Mouse (Mus musculus): ENCODE data around the gene Zfp712. TPM values are rescaled to one million over a fixed set of nuclear protein-coding genes. Genes with fewer than 3 reads are reported as not detected.

The Zfp712 gene
- polyA plus RNA-seq (2015; fragmentation: Nextera tagmentation; extraction: Ambion mirVana) = 4.9 and 5.1 TPM in 2 replicates

DNA sequence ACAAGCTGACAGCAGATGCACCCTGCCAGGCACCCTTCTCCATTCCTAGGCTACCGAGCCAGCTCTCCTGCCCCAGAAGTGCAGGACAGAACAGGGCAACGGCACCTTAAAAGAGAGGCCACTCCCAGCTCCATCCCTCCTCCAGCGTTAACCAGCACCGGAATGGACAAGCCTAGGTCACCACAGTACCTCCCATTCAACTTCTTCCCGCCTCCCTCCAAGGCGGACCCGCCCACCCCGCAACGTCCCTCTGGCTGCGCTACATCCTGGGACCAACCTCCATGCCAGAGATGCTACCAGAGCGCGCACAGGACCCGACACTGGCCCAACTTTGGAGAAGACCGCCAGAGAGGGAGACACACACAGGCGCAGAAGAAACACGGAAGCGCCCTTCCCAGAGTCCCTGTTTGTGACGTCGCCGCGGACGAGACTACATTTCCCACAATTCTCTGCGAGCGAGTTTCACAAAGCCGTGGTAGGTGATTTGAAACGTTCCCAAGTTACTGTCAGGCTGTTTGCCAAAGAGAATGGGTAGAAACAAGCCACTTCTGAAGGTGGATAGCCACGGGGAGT, at the start of gene Zfp712:
TSS of gene Zfp712 (minus strand) at position 385 of the 573 bp plus-strand sequence.
- Histone ChIP-seq H3K9ac (ENCODE audit: low read length) (peak within 1 kb of the TSS; percentile 75), H3K4me2 (ENCODE audit: low read depth, low read length) (peak within 1 kb of the TSS; percentile 62), H3K36me3 (ENCODE audit: control insufficient read depth, insufficient read depth, low read length) (no peaks in the 10 kb centered on the region), H3K27ac (ENCODE audit: low read length) (peak within 1 kb of the TSS; percentile 92), H3K27me3 (ENCODE audit: control insufficient read depth, insufficient read depth, low read depth, low read length) (no peaks in the 10 kb centered on the region), H3K9me3 (ENCODE audit: control insufficient read depth, low read length) (0 out of 2 replicates have a peak, but pooled peaks cover 4% of the 10 kb centered on the region), H3K4me1 (replicated peaks; ENCODE audit: control insufficient read depth, insufficient read depth, low read length) (peaks cover 3% of the 10 kb centered on the region; the same call in 1 of the 2 replicates), H3K4me3 (ENCODE audit: low read length) (peak within 1 kb of the TSS; percentile 80)
- WGBS = 0% methylated on average over 27 of the region's 27 CpGs
- ATAC-seq (ENCODE audit: low read depth) = peak; percentile 97

DNA sequence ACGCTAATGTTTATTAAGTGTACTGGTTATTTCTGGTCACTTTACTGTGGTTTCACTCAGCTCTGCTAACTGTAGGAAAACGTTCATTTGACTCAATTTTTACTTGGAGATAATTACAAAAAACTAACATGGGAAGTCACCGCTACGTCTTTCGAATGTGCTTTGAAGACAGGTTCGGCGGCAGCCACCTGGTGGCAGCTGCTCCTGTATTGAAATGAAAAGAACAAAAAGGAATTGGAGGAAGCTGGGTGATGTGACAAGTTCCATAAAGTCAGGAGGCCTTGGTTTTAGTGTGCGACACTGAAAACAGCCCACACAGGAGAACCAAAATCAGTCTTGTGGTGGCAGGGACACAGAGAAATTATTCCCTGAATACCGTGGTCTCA, 47.8 kb upstream of the Zfp712 start:
- 3% methylated on average over 9 of the region's 9 CpGs for WGBS
- peaks cover 2% of the 10 kb centered on the region; the same call in 1 of the 2 replicates for H3K9me3 ChIP-seq (ENCODE audit: control insufficient read depth, low read length)
- peaks cover 10% of the 10 kb centered on the region for H3K36me3 ChIP-seq (ENCODE audit: control insufficient read depth, insufficient read depth, low read length)
- peak overlapping the region; percentile 66 for H3K4me3 ChIP-seq (ENCODE audit: low read length)
- H3K27ac ChIP-seq (ENCODE audit: low read length) = no peak overlapping the region
- peak; percentile 48 for ATAC-seq (ENCODE audit: low read depth)
- peak overlapping the region; percentile 48 for H3K9ac ChIP-seq (ENCODE audit: low read length)
- peaks cover 5% of the 10 kb centered on the region for H3K4me1 ChIP-seq (replicated peaks; ENCODE audit: control insufficient read depth, insufficient read depth, low read length)
- peak overlapping the region; percentile 63 for H3K4me2 ChIP-seq (ENCODE audit: low read depth, low read length)
- H3K27me3 ChIP-seq (ENCODE audit: control insufficient read depth, insufficient read depth, low read depth, low read length) = no peaks in the 10 kb centered on the region

DNA sequence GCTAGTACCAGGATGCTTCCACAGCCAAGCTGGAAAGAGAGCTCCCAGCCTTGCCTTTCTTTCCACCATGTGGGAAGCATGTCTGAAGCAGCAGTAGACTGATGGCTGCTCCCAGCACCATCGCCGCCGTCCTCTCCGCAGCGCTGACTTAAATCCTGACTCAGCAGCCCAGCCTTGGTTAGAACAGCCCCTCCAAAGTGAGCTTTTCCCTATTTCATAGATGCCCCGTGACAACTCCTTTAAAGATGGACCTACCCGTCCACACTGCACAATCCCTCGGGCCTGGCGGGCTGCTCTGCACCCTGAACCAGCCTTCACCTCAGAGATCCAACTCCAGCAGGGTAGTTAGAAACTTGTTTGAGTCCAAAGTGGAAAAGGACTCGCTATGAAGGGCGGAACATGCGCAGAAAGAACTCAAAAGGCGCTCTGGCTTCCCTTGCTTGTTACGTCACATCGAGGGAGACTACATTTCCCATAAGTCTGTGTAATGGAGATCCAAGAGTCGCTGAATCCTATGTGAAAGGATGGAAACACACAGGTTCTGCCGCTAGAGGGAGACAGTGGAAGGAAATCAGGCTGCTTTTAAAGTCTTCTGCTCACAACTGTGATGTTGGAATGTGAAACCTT, 47.3 kb upstream of the Zfp712 start, which contains the start of gene Gm28557:
TSS of gene Gm28557 (minus strand) at position 411 of the 627 bp plus-strand sequence.
- peaks cover 5% of the 10 kb centered on the region for H3K4me1 ChIP-seq (replicated peaks; ENCODE audit: control insufficient read depth, insufficient read depth, low read length)
- H3K27me3 ChIP-seq (ENCODE audit: control insufficient read depth, insufficient read depth, low read depth, low read length) = no peaks in the 10 kb centered on the region
- ATAC-seq (ENCODE audit: low read depth) = peak; percentile 99
- peak within 1 kb of the TSS; percentile 66 for H3K4me3 ChIP-seq (ENCODE audit: low read length)
- H3K9me3 ChIP-seq (ENCODE audit: control insufficient read depth, low read length) = peaks cover 2% of the 10 kb centered on the region; the same call in 1 of the 2 replicates
- H3K4me2 ChIP-seq (ENCODE audit: low read depth, low read length) = peak within 1 kb of the TSS; percentile 63
- WGBS = 0% methylated on average over 17 of the region's 17 CpGs
- H3K36me3 ChIP-seq (ENCODE audit: control insufficient read depth, insufficient read depth, low read length) = peaks cover 10% of the 10 kb centered on the region
- H3K9ac ChIP-seq (ENCODE audit: low read length) = peak within 1 kb of the TSS; percentile 78
- peak within 1 kb of the TSS; percentile 91 for H3K27ac ChIP-seq (ENCODE audit: low read length)

DNA sequence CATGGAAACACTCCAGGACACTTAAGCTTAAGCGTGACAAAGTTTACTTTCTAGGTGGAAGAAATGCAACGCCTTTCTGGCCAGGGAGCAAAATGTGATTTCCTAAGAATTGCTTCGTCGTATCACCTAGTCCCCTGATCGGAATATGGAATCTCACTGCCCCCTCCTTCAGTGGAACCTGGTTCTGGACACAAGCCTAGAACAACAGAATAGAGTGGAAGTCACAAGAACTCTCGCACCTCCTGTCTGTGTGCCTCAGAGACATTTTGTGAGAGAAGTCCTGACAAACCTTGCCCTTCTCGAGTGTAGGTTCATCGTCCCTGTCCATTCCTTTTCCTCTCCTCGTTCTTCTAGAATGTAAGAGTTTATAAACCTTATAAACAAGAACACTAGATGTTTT, 46.7 kb upstream of the Zfp712 start:
- peak overlapping the region; percentile 66 for H3K4me3 ChIP-seq (ENCODE audit: low read length)
- peak overlapping the region; percentile 63 for H3K4me2 ChIP-seq (ENCODE audit: low read depth, low read length)
- H3K9ac ChIP-seq (ENCODE audit: low read length) = peak overlapping the region; percentile 78
- WGBS = 40% methylated on average over 9 of the region's 9 CpGs
- H3K4me1 ChIP-seq (replicated peaks; ENCODE audit: control insufficient read depth, insufficient read depth, low read length) = peaks cover 5% of the 10 kb centered on the region
- H3K27ac ChIP-seq (ENCODE audit: low read length) = peak overlapping the region; percentile 91
- no peak for ATAC-seq (ENCODE audit: low read depth)
- H3K36me3 ChIP-seq (ENCODE audit: control insufficient read depth, insufficient read depth, low read length) = peaks cover 10% of the 10 kb centered on the region
- peaks cover 2% of the 10 kb centered on the region; the same call in 1 of the 2 replicates for H3K9me3 ChIP-seq (ENCODE audit: control insufficient read depth, low read length)
- H3K27me3 ChIP-seq (ENCODE audit: control insufficient read depth, insufficient read depth, low read depth, low read length) = no peaks in the 10 kb centered on the region

DNA sequence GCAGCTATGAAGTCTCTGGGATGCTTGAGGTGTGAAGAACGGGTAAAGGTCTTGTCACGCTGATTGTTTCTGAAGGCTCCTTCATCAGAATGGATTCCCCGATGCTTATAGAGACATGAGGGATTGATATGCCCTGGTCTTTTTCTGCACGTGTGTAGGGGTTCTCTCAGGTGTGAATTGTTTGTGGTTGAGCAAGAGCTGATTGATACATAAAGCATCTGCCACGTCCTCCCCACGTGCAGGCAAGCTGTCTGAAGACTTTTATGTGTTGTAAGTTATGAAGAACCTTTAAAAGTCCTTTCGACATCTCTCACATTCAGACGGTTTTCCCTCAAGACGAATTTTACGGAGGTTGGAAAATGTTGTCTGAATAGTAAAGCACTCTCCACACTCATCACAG, 36.9 kb upstream of the Zfp712 start, which contains the start of gene Zfp708:
TSS of gene Zfp708 (minus strand) at position 101 of the 400 bp plus-strand sequence.
- H3K27me3 ChIP-seq (ENCODE audit: control insufficient read depth, insufficient read depth, low read depth, low read length) = no peaks in the 10 kb centered on the region
- H3K4me2 ChIP-seq (ENCODE audit: low read depth, low read length) = no peak within 1 kb of the TSS
- no peak for ATAC-seq (ENCODE audit: low read depth)
- no peak within 1 kb of the TSS for H3K9ac ChIP-seq (ENCODE audit: low read length)
- H3K4me1 ChIP-seq (replicated peaks; ENCODE audit: control insufficient read depth, insufficient read depth, low read length) = no peaks in the 10 kb centered on the region
- H3K27ac ChIP-seq (ENCODE audit: low read length) = no peak within 1 kb of the TSS
- H3K9me3 ChIP-seq (ENCODE audit: control insufficient read depth, low read length) = no peaks in the 10 kb centered on the region
- no peak within 1 kb of the TSS for H3K4me3 ChIP-seq (ENCODE audit: low read length)
- 85% methylated on average over 10 of the region's 10 CpGs for WGBS
- H3K36me3 ChIP-seq (ENCODE audit: control insufficient read depth, insufficient read depth, low read length) = peaks cover 6% of the 10 kb centered on the region; the same call in 1 of the 2 replicates

DNA sequence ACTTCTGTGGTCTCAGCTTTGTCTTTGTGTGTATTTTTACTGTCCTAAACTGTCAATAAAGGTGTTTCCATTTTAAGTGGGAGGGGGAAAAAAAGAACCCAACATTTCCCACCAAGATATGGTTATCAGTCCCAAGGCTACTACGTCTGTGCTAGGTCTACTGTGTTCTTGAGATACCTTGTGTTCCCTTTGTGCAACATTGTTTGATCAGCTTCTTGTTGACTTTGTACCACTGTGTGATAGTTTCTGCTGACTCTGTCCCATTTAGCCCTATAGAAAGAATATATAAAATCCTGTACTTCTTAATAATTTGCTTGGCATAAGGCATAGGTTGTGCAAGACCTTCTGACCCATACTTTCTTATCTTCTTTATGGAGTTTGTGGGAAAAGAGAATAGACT, 29.2 kb upstream of the Zfp712 start:
- Histone ChIP-seq H3K36me3 (ENCODE audit: control insufficient read depth, insufficient read depth, low read length) (0 out of 2 replicates have a peak, but pooled peaks cover 2% of the 10 kb centered on the region), H3K27me3 (ENCODE audit: control insufficient read depth, insufficient read depth, low read depth, low read length) (no peaks in the 10 kb centered on the region), H3K27ac (ENCODE audit: low read length) (no peak overlapping the region), H3K9me3 (ENCODE audit: control insufficient read depth, low read length) (no peaks in the 10 kb centered on the region), H3K4me3 (ENCODE audit: low read length) (no peak overlapping the region), H3K4me2 (ENCODE audit: low read depth, low read length) (no peak overlapping the region), H3K9ac (ENCODE audit: low read length) (no peak overlapping the region), H3K4me1 (replicated peaks; ENCODE audit: control insufficient read depth, insufficient read depth, low read length) (no peaks in the 10 kb centered on the region)
- ATAC-seq (ENCODE audit: low read depth) = no peak
- 71% methylated on average over 1 of the region's 1 CpGs for WGBS

DNA sequence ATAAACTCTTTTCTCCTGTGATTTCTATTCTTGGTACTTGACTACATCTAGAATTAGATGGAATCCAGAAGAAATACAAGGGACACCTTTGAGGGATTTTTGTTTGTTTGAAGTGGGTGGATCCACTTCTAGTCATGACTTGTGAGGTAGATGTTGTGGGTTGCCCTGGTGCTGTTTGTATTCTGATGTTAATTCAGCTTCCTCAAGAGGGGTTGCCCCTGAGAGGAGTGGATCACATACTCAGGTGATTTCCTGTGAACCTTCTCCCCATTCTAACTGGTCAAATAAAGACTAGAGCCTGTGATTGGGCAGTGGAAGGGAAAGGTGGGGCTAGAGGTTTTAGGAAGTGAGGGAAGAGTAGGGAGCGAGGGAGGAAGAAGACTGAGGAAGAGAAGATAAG, 21.0 kb upstream of the Zfp712 start:
- ATAC-seq (ENCODE audit: low read depth) = no peak
- Histone ChIP-seq H3K36me3 (ENCODE audit: control insufficient read depth, insufficient read depth, low read length) (peaks cover 4% of the 10 kb centered on the region; the same call in 1 of the 2 replicates), H3K27ac (ENCODE audit: low read length) (peak overlapping the region; percentile 95; the same call in 1 of the 2 replicates), H3K4me1 (replicated peaks; ENCODE audit: control insufficient read depth, insufficient read depth, low read length) (peaks cover 3% of the 10 kb centered on the region; the same call in 1 of the 2 replicates), H3K27me3 (ENCODE audit: control insufficient read depth, insufficient read depth, low read depth, low read length) (no peaks in the 10 kb centered on the region), H3K4me2 (ENCODE audit: low read depth, low read length) (peak overlapping the region; percentile 78), H3K9ac (ENCODE audit: low read length) (peak overlapping the region; percentile 76), H3K4me3 (ENCODE audit: low read length) (peak overlapping the region; percentile 72; the same call in 1 of the 2 replicates), H3K9me3 (ENCODE audit: control insufficient read depth, low read length) (no peaks in the 10 kb centered on the region)
- WGBS = 67% methylated on average over 1 of the region's 1 CpGs

DNA sequence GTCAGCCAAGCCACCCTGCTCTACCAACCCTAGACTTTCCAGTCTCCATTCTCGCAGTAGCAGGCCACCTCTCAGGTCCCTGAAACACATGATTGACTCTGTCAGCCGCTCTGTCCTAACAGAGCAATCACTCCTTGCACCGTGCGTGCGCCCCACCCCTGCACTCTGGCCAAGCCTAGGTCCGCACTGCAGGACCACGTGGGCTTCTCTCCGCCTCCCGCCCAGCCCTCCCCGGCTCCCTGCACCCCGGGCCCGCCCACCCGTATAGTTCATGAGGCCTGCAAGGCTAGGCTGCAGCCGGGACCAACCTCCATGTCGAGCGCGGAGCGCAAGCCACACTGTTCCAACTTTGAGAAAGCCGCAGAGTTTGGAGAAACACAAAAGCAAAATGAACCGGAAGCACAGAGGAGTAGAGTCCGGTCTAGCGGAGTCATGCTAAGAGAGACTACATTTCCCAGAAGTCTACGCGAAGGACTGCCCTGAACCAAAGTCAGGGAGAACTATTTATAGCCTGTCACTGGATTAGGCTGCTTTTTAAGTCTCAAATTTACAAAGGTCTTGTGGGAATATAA, 20.3 kb upstream of the Zfp712 start:
- under 1% methylated on average over 24 of the region's 24 CpGs for WGBS
- H3K36me3 ChIP-seq (ENCODE audit: control insufficient read depth, insufficient read depth, low read length) = peaks cover 6% of the 10 kb centered on the region; the same call in 1 of the 2 replicates
- ATAC-seq (ENCODE audit: low read depth) = peak; percentile 99
- peaks cover 3% of the 10 kb centered on the region; the same call in 1 of the 2 replicates for H3K4me1 ChIP-seq (replicated peaks; ENCODE audit: control insufficient read depth, insufficient read depth, low read length)
- peak overlapping the region; percentile 76 for H3K9ac ChIP-seq (ENCODE audit: low read length)
- H3K4me2 ChIP-seq (ENCODE audit: low read depth, low read length) = peak overlapping the region; percentile 78
- H3K27ac ChIP-seq (ENCODE audit: low read length) = peak overlapping the region; percentile 95
- H3K27me3 ChIP-seq (ENCODE audit: control insufficient read depth, insufficient read depth, low read depth, low read length) = no peaks in the 10 kb centered on the region
- peak overlapping the region; percentile 72 for H3K4me3 ChIP-seq (ENCODE audit: low read length)
- H3K9me3 ChIP-seq (ENCODE audit: control insufficient read depth, low read length) = no peaks in the 10 kb centered on the region

DNA sequence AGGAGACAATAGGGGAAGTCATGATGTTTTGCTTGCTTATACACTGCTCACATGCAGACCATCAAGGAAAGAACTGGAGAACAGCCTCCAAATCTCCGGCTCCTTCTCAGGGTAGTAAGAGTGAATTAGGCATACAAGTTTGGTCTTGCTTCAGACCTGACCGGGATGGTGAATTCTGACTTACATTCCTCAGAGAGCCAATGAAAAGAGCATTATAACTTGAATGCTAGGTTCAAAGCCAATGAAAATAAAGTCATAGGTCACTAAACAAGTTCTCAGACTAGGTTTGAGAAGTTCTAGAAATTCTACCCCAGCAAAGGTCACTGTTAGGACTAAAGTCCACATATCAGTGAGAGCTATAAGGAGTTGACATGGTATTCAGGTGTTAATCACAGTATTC, 16.3 kb upstream of the Zfp712 start:
- peaks cover 26% of the 10 kb centered on the region for H3K36me3 ChIP-seq (ENCODE audit: control insufficient read depth, insufficient read depth, low read length)

More for the DNA sequence above, 16.3 kb upstream of the Zfp712 start:
- Histone ChIP-seq H3K27ac (ENCODE audit: low read length) (no peak overlapping the region), H3K9ac (ENCODE audit: low read length) (no peak overlapping the region), H3K27me3 (ENCODE audit: control insufficient read depth, insufficient read depth, low read depth, low read length) (no peaks in the 10 kb centered on the region), H3K4me3 (ENCODE audit: low read length) (no peak overlapping the region), H3K9me3 (ENCODE audit: control insufficient read depth, low read length) (0 out of 2 replicates have a peak, but pooled peaks cover 5% of the 10 kb centered on the region), H3K4me1 (replicated peaks; ENCODE audit: control insufficient read depth, insufficient read depth, low read length) (peaks cover 3% of the 10 kb centered on the region; the same call in 1 of the 2 replicates), H3K4me2 (ENCODE audit: low read depth, low read length) (no peak overlapping the region)
- 95% methylated on average over 2 of the region's 2 CpGs for WGBS
- ATAC-seq (ENCODE audit: low read depth) = no peak
